Mouse (Mus musculus) regulatory T cell (primary cell): Measurements from ENCODE around the gene Gins2.

Experiments used
- in situ Hi-C: fragments of 300-600 bp; cut with MboI, MseI; formaldehyde crosslinking; loops from one replicate; pipeline ENCODE4 v1.15.1; 2025; ENCODE audit warnings: high pct_unique_total_duplicates

The Gins2 gene

GRCm38 (mm10) chr8:120588908-120589771 is at the start of gene Gins2:
Gins2 (minus strand) TSS chr8:120589304.
- in situ Hi-C loops: no loop called here

DNA sequence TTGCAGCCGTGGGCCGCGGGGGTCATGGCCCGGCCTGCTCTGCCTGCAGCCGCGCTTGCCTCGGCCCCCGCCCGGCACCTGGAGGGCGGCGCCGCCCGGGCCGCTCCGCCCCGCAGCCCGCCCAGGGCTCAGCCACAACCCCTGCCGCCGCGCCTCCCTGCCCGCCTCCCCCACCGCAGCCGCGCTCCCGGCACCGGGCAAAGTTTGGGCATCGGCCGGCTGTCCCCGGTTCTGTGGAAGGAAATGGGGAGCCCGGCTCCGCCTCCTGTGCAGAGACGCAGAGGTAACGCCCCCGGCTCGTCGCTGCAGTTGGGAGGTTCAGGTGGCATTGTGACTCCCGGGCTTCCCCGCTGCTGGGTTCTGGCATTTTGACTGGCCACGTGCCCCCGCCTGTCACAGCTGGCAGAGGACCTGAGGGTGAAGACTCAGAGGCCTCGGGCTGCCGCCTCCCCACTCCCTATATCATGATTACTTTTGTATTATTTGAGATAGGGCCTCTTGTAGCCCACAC is 45.3 kb upstream of the Gins2 start:
- in situ Hi-C loops: loop anchor here (25.0 kb wide), 1 partner anchor 453 kb away; the partner anchor contains the start of gene Foxf1

- in situ Hi-C loops: loop anchor here (25.0 kb wide), 1 partner anchor 454 kb away; the partner anchor contains the start of gene Foxf1
Observed at GRCm38 (mm10) chr8:120633665-120634271, 44.7 kb upstream of the Gins2 start.

- in situ Hi-C loops: loop anchor here (25.0 kb wide), 1 partner anchor 454 kb away; the partner anchor contains the start of gene Foxf1
Observed at GRCm38 (mm10) chr8:120632969-120633664, 44.0 kb upstream of the Gins2 start.

DNA sequence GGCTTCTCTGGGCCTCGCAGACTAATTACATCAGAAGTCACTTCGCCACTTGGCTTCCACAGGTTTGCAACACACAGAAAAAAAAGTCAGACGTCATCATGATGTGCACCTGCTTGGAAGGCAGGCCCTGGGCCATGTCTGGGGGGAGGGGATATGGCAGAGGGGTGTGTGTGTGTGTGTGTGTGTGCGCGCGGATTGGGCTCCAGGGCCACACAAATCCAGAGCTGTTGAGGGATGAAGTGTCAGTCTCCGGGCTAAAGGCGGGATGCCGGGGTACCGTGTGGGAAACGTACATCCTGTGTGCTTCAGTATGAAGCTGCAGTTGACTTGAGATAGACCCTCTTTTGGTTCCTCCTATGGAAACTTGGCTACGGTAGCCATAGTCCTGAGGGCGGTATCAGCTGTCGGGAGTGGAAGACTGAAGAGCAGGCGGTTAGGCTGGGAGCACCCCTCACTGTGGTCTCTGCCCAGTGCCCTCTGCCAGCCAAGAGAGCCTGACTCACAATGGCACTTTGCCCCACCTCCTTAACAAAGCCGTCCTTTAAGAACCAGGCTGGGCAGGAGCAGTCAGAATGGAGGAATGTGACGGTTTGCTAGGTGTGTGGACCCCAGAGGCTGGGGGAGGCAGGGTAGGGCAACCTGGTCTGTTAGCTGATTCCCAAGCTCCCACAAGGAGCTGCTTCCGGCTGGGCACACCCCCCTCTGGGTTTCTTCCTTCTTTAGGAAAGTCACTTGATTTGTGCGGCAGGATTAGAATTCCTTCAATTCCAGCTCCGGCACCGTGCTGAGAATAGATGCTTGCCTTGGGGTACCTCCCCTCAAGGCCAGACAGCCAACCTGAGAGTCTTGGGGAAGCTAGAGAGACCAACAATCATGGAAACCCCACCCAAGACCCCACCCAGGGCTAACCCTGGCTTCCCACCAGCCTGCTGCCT is 42.6 kb upstream of the Gins2 start:
- in situ Hi-C loops: loop anchor here (25.0 kb wide), 1 partner anchor 456 kb away; the partner anchor contains the start of gene Foxf1

- in situ Hi-C loops: loop anchor here (25.0 kb wide), 1 partner anchor 456 kb away; the partner anchor contains the start of gene Foxf1
Observed at GRCm38 (mm10) chr8:120630848-120631247, 41.7 kb upstream of the Gins2 start.

DNA sequence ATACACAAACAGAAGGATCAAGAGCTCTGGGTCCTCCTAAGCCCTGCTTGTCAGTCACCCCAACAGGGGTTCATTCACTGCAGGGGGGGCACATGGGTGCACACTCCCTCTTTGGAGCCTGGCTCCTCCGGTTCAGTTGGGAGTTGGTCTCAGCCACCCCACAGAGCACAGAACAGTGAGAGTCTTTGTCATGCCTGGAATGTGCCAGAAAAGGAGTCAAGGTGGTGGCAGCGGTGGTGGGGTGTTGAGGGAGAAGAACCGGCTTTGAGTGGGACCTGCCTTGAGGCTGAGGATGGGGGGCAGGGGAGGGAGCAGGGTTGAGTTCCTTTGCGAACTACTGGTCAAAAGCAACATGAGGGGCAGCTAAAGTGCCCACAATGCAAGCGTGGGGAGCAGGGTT is 40.9 kb upstream of the Gins2 start:
- in situ Hi-C loops: loop anchor here (25.0 kb wide), 1 partner anchor 457 kb away; the partner anchor contains the start of gene Foxf1

DNA sequence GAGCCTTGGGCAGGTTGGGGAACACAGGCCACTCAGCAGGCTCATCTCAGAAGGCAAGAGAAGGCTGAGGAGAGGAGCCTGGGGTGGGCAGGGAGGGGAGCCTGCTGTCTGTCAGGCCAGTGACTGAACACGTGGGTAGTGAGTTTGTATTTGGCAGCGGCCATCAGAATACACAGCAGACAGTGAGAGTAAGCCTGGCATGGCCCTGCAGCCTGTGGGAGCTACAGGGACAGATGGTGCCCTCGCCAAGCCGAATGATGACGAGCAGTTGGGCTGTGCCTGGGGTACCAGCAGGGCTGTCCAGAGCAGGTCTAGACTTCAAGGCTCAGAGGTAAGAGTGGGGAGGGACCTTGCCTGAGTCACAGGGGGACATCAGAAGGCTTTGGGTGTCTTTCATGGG is 38.2 kb upstream of the Gins2 start:
- in situ Hi-C loops: loop anchor here (25.0 kb wide), 1 partner anchor 460 kb away; the partner anchor contains the start of gene Foxf1

GRCm38 (mm10) chr8:120626461-120626860 is 37.4 kb upstream of the Gins2 start:
- in situ Hi-C loops: loop anchor here (25.0 kb wide), 1 partner anchor 461 kb away; the partner anchor contains the start of gene Foxf1

GRCm38 (mm10) chr8:120623608-120624007 is 34.5 kb upstream of the Gins2 start:
- in situ Hi-C loops: no loop called here

DNA sequence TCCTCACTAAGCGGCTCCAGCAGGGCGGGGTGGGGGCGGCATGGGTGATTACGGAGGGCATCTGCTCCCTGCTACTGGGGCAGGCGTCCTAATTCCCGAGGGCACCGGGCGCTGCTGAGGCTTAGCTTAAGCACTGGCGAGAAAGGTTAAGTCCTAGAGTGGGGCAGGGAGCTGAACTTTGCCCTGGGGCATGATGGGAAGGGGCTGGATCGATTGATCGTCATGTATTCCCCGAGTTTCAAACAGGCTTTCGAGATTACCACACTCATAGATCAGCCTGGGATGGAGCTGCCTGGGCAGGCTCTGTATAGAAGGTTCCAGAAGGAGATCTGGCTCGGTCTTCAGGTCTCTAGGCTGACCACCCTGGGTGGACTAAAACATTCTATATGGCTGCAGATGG is 33.1 kb upstream of the Gins2 start:
- in situ Hi-C loops: no loop called here

DNA sequence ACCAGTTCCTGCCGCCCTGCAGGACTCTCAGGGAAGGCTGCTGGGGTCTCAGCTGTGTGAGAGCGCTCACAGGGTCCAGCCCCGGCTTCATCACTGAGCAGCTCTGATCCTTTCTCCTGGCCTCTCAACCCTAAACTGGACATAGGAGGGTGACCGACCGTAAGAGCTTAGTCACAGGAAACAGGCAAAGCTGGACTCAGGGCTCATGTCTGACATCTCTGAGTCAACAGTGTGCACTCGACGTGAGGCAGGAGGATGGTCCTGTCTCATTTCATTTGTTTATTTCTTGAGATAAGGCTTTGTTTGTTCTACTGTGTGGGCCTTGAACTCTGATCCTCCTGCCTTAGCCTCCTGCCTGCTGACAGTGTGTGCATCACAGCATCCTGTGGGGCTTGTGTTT is 31.3 kb upstream of the Gins2 start:
- in situ Hi-C loops: no loop called here

DNA sequence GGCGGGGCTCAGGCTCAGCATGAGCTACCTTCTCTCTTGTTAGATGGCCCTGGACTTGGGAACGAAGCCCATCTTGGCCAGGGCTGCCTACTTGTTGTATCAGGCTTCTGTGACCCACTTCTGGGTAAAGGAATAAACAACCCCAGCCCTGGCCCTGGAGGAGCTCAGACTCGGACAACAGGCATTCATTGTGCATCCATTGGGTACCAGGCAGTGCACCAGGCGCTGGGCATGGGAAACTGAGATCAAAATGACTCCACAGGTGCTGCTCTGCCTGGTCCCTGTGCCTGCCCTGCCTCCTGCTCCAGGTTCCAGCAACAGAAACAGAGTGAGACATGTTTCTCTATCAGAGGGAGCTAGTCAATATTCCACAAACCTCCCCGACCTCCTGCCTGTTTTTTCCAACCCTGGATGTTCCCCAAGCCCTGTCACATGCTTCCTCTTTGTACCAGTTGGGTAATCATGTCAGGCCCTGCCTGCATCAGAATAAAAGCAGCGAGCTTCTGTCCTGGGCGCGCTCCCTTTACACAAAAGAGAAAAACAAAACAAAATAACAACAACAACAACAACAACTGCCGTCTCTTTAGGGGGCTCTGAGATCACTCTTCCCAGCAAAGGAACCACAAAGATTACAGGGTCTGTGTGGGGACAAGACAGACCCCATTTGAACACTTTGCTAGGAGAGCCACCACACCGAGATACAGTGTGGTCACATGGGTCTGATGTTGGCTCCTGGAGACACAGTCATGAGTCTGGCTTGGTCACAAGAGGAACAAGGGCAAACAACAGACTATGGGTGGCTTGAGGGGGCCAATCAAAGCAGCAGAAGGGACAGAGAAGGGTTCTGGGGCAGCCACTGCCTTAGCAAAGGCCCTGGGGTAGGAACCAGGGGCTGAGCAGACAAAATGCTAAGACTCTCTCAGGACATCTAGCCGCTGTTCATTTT is 30.4 kb upstream of the Gins2 start:
- in situ Hi-C loops: no loop called here

GRCm38 (mm10) chr8:120618110-120618509 is 29.0 kb upstream of the Gins2 start:
- in situ Hi-C loops: no loop called here

DNA sequence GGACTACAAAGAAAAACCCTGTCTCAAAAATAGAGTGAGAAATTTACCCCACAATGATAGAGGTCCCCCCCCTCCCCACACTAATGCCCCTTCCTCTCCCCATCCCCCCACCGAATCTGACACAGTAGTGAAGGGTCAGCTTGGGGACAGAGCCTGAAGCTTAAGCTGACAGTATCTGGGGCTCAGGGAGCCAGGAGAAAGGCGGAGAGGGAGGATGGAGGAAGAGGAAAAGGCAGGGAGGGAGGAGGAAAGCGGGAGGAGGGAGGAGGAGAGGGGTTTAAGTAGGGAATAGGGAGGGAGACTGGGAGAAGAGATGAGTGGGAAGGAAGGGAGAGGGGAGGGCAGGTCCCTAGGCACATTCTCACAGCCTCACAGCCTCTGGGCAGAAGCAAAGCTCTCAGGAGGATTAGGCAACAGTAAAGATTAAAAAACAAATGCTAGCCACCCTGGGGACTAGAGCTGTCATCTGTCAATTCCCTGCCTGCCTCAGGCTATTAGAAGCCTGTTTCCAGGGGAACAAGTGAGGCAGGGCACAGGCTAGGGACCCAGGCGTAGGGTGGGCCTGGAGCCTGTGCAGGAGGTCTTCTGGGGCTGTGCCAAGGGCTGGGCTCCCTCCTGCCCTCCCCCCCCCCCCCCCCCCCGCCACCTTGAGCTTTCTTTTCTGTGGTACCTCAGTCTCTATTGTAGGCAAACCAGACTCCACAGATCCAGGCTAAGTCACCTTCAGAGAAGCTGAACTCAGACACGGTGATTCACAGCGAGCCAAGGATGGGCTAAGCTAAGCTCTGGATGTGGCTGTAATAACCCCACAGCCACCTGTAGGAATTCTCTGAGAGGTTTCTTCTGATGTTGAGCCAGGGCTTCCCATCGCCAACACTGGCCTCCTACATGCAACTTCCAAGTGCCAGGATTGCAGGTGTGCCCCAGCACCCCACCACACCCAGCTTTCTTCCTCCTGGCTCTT is 27.8 kb upstream of the Gins2 start:
- in situ Hi-C loops: no loop called here

DNA sequence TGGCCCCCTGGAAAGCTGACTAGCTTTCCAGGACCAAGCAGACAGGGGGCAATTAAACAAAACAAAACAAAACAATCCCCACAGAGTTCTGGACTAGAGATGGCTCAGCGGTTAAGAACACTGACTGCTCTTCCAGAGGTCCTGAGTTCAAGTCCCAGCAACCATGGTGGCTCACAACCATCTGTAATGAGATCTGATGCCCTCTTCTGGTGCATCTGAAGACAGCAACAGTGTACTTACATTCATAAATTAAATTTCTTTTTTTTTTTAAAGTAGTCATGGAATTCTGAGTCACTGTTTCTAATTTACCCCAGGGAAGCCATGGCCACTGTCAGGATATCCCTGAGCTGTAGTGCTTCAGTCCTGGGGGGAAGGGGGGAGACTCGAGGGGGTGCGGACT is 25.4 kb upstream of the Gins2 start:
- in situ Hi-C loops: no loop called here

- in situ Hi-C loops: no loop called here
Observed at GRCm38 (mm10) chr8:120610824-120611223, 21.7 kb upstream of the Gins2 start.

DNA sequence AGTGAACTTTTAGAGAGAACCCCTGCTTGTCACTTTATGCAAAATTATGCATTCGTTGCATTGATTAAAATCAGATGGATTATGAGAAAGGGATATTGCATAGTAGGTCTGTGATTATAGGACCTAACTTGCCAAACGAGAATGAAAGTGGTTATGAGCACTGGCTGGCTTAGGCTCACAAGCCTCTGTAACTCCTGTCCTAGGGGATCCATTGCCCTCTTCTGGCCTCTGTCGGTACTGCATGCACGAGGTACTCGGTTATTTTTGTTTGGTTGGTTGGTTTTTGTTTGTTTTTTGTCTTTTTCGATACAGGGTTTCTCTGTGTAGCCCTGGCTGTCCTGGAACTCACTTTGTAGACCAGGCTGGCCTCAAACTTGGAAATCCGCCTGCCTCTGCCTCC is 18.8 kb upstream of the Gins2 start:
- in situ Hi-C loops: no loop called here
